Mouse (Mus musculus): Measurements from ENCODE around the gene Pth2. TPM values are rescaled to one million over a fixed set of nuclear protein-coding genes. Genes with fewer than 3 reads are reported as not detected.

Gene Pth2
- polyA plus RNA-seq (2014; fragmentation: Nextera tagmentation; extraction: Ambion mirVana): not detected in 2 replicates

- Histone ChIP-seq H3K9me3 (replicated peaks; ENCODE audit: control insufficient read depth, low read length) (no peaks in the 10 kb centered on the region), H3K4me1 (ENCODE audit: control insufficient read depth, insufficient read depth, low read length) (no peaks in the 10 kb centered on the region), H3K4me3 (ENCODE audit: low read depth, low read length) (no peak within 1 kb of the TSS), H3K27ac (replicated peaks; ENCODE audit: low read depth, low read length) (no peak within 1 kb of the TSS), H3K27me3 (ENCODE audit: control insufficient read depth, insufficient read depth, low read length) (peaks cover 90% of the 10 kb centered on the region), H3K9ac (replicated peaks; ENCODE audit: low read length) (no peak within 1 kb of the TSS), H3K36me3 (replicated peaks; ENCODE audit: control insufficient read depth, insufficient read depth, low read depth, low read length) (no peaks in the 10 kb centered on the region), H3K4me2 (ENCODE audit: low read depth, low read length) (no peak within 1 kb of the TSS)
- 18% methylated on average over 17 of the region's 20 CpGs for WGBS
- ATAC-seq (replicated peaks; ENCODE audit: insufficient number of reproducible peaks, low FRiP score, low TSS enrichment, low read depth) (no peak), DNase-seq (ENCODE audit: low spot score) (no peak)
These were observed at the start of gene Pth2 for GRCm38 (mm10) chr7:45180896-45181477. TSS of gene Pth2 (plus strand) at chr7:45180995.

DNA sequence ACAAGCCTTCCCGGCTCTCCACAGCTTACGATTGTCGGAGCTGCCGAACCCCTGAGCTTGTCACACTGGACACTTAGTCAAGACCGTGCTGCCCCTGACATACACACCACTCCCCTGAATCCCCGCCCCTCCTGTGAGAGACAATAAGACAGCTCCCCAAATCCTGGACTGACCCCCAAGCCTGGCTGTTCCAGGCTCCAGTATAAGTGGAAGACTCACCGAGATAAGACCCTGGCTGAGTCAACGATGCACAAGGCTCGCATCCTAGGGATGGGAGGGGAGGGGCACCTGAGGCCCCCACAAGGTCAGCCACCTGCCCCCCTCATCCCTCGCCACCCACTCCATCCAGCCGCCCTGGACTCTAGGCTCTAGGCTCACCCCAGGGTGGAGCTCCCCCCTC, 48.9 kb upstream of the Pth2 start:
- H3K27ac ChIP-seq (replicated peaks; ENCODE audit: low read depth, low read length): no peak overlapping the region

GRCm38 (mm10) chr7:45133446-45134159, 47.2 kb upstream of the Pth2 start:
- Histone ChIP-seq H3K27me3 (ENCODE audit: control insufficient read depth, insufficient read depth, low read length) (no peaks in the 10 kb centered on the region), H3K4me3 (ENCODE audit: low read depth, low read length) (no peak overlapping the region), H3K4me2 (ENCODE audit: low read depth, low read length) (no peak overlapping the region), H3K36me3 (replicated peaks; ENCODE audit: control insufficient read depth, insufficient read depth, low read depth, low read length) (no peaks in the 10 kb centered on the region), H3K27ac (replicated peaks; ENCODE audit: low read depth, low read length) (no peak overlapping the region), H3K4me1 (ENCODE audit: control insufficient read depth, insufficient read depth, low read length) (no peaks in the 10 kb centered on the region), H3K9me3 (replicated peaks; ENCODE audit: control insufficient read depth, low read length) (no peaks in the 10 kb centered on the region), H3K9ac (replicated peaks; ENCODE audit: low read length) (no peak overlapping the region)
- WGBS: 75% methylated on average over 8 of the region's 8 CpGs
- DNase-seq (ENCODE audit: low spot score): no peak
- no peak for ATAC-seq (replicated peaks; ENCODE audit: insufficient number of reproducible peaks, low FRiP score, low TSS enrichment, low read depth)

More for the DNA sequence above, 48.9 kb upstream of the Pth2 start:
- no peaks in the 10 kb centered on the region for H3K9me3 ChIP-seq (replicated peaks; ENCODE audit: control insufficient read depth, low read length)
- H3K36me3 ChIP-seq (replicated peaks; ENCODE audit: control insufficient read depth, insufficient read depth, low read depth, low read length): no peaks in the 10 kb centered on the region; the same call in none of the 2 replicates
- no peak for DNase-seq (ENCODE audit: low spot score)
- ATAC-seq (replicated peaks; ENCODE audit: insufficient number of reproducible peaks, low FRiP score, low TSS enrichment, low read depth): no peak
- no peak overlapping the region for H3K4me2 ChIP-seq (ENCODE audit: low read depth, low read length)
- 75% methylated on average over 11 of the region's 11 CpGs for WGBS
- H3K4me1 ChIP-seq (ENCODE audit: control insufficient read depth, insufficient read depth, low read length): no peaks in the 10 kb centered on the region; the same call in 1 of the 2 replicates
- no peak overlapping the region for H3K4me3 ChIP-seq (ENCODE audit: low read depth, low read length)
- H3K9ac ChIP-seq (replicated peaks; ENCODE audit: low read length): peak overlapping the region; percentile 13; the same call in 1 of the 2 replicates
- H3K27me3 ChIP-seq (ENCODE audit: control insufficient read depth, insufficient read depth, low read length): no peaks in the 10 kb centered on the region

DNA sequence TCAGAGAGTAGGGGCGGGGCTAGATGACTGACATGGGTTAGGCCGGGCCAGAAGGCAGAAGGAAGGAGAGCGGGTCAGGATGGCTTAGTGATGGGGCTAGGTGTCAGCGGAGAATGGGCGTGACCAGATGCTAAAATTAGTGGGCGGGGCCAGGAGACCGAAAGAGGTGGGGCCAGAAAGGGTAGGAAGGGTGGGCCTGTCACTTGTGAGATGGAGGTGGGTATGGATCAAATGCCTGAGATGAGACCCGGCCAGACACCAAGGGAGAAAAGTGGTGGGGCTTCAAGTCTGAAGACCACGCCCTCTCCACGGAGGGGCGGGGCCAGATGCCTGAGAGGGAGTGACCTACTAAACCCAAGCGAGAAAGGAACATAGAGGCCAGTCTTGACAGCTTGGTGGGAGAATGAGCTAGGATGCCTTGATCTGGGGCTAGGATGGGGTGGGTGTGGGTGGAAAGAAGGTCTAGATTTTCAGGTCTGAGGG, 46.2 kb upstream of the Pth2 start:
- no peak overlapping the region for H3K27ac ChIP-seq (replicated peaks; ENCODE audit: low read depth, low read length)
- no peaks in the 10 kb centered on the region for H3K9me3 ChIP-seq (replicated peaks; ENCODE audit: control insufficient read depth, low read length)
- peak; percentile 39 for DNase-seq (ENCODE audit: low spot score)
- no peaks in the 10 kb centered on the region for H3K27me3 ChIP-seq (ENCODE audit: control insufficient read depth, insufficient read depth, low read length)
- no peaks in the 10 kb centered on the region for H3K4me1 ChIP-seq (ENCODE audit: control insufficient read depth, insufficient read depth, low read length)
- no peak overlapping the region for H3K4me3 ChIP-seq (ENCODE audit: low read depth, low read length)
- 5% methylated on average over 12 of the region's 12 CpGs for WGBS
- H3K9ac ChIP-seq (replicated peaks; ENCODE audit: low read length): no peak overlapping the region
- no peak overlapping the region; the same call in 1 of the 2 replicates for H3K4me2 ChIP-seq (ENCODE audit: low read depth, low read length)
- no peaks in the 10 kb centered on the region for H3K36me3 ChIP-seq (replicated peaks; ENCODE audit: control insufficient read depth, insufficient read depth, low read depth, low read length)
- ATAC-seq (replicated peaks; ENCODE audit: insufficient number of reproducible peaks, low FRiP score, low TSS enrichment, low read depth): no peak

GRCm38 (mm10) chr7:45135370-45135769, 45.4 kb upstream of the Pth2 start:
- DNase-seq (ENCODE audit: low spot score) (no peak), ATAC-seq (replicated peaks; ENCODE audit: insufficient number of reproducible peaks, low FRiP score, low TSS enrichment, low read depth) (no peak)
- H3K9ac ChIP-seq (replicated peaks; ENCODE audit: low read length): no peak overlapping the region
- no peak overlapping the region for H3K4me3 ChIP-seq (ENCODE audit: low read depth, low read length)
- no peaks in the 10 kb centered on the region for H3K4me1 ChIP-seq (ENCODE audit: control insufficient read depth, insufficient read depth, low read length)
- no peaks in the 10 kb centered on the region for H3K27me3 ChIP-seq (ENCODE audit: control insufficient read depth, insufficient read depth, low read length)
- H3K27ac ChIP-seq (replicated peaks; ENCODE audit: low read depth, low read length): no peak overlapping the region
- H3K9me3 ChIP-seq (replicated peaks; ENCODE audit: control insufficient read depth, low read length): no peaks in the 10 kb centered on the region
- H3K4me2 ChIP-seq (ENCODE audit: low read depth, low read length): no peak overlapping the region; the same call in 1 of the 2 replicates
- no peaks in the 10 kb centered on the region for H3K36me3 ChIP-seq (replicated peaks; ENCODE audit: control insufficient read depth, insufficient read depth, low read depth, low read length)
- 79% methylated on average over 3 of the region's 3 CpGs for WGBS

- Histone ChIP-seq H3K27me3 (ENCODE audit: control insufficient read depth, insufficient read depth, low read length) (no peaks in the 10 kb centered on the region), H3K4me3 (ENCODE audit: low read depth, low read length) (peak within 1 kb of the TSS; percentile 43), H3K36me3 (replicated peaks; ENCODE audit: control insufficient read depth, insufficient read depth, low read depth, low read length) (no peaks in the 10 kb centered on the region), H3K4me1 (ENCODE audit: control insufficient read depth, insufficient read depth, low read length) (no peaks in the 10 kb centered on the region), H3K9ac (replicated peaks; ENCODE audit: low read length) (peak within 1 kb of the TSS; percentile 67), H3K27ac (replicated peaks; ENCODE audit: low read depth, low read length) (no peak within 1 kb of the TSS), H3K9me3 (replicated peaks; ENCODE audit: control insufficient read depth, low read length) (no peaks in the 10 kb centered on the region), H3K4me2 (ENCODE audit: low read depth, low read length) (peak within 1 kb of the TSS; percentile 81)
- peak; percentile 72 for ATAC-seq (replicated peaks; ENCODE audit: insufficient number of reproducible peaks, low FRiP score, low TSS enrichment, low read depth)
- 3% methylated on average over 29 of the region's 29 CpGs for WGBS
- peak; percentile 88 for DNase-seq (ENCODE audit: low spot score)
These were observed 44.7 kb upstream of the Pth2 start, which contains the start of the genes Gm45713 and Flt3l for GRCm38 (mm10) chr7:45135993-45136567. TSS of gene Gm45713 (minus strand) at chr7:45136231. TSS of gene Flt3l (minus strand) at chr7:45136432.

DNA sequence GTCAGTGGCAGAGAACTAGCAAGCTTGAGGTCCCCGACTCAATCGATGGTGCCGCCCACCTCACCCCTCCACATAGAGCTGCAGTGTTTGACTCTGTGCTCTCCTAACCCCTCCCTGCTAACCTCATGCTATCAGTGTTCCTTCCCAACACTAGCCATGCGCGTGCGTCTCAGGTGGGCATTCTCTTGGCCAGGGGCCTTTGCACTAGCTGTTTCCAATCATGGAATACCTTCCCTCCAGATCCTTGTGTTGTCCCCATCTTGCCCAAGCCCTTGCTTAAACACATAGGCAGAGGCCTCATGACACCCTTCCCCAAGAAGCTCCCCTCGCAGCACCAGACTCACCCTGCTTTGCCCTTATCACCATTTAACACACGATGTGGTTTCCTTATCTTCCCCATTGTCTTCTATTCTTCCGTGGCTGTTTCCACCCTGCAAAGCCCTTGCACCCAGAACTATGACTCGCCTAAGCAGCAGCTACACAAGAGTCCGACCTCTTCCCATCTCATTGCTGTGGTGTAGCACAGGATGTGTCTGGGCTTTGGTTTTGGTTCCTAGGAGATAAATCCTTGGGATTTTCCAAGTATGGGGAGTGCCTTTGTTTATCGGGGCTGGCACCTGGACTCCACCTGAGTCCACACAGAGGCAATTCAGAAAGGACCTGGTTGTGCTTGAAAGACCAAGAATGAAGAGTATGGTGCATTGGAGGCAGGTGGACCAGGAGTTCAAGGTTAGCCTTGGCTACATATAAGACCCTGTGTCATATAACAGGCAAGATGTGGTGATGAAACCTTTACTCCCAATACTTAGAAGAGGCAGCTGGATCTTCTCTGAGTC, 43.4 kb upstream of the Pth2 start:
- Histone ChIP-seq H3K4me2 (ENCODE audit: low read depth, low read length) (no peak overlapping the region), H3K36me3 (replicated peaks; ENCODE audit: control insufficient read depth, insufficient read depth, low read depth, low read length) (no peaks in the 10 kb centered on the region; the same call in 1 of the 2 replicates), H3K27ac (replicated peaks; ENCODE audit: low read depth, low read length) (no peak overlapping the region), H3K4me1 (ENCODE audit: control insufficient read depth, insufficient read depth, low read length) (no peaks in the 10 kb centered on the region), H3K4me3 (ENCODE audit: low read depth, low read length) (no peak overlapping the region), H3K27me3 (ENCODE audit: control insufficient read depth, insufficient read depth, low read length) (no peaks in the 10 kb centered on the region), H3K9me3 (replicated peaks; ENCODE audit: control insufficient read depth, low read length) (no peaks in the 10 kb centered on the region), H3K9ac (replicated peaks; ENCODE audit: low read length) (no peak overlapping the region)
- ATAC-seq (replicated peaks; ENCODE audit: insufficient number of reproducible peaks, low FRiP score, low TSS enrichment, low read depth): no peak
- no peak for DNase-seq (ENCODE audit: low spot score)
- WGBS: 82% methylated on average over 12 of the region's 12 CpGs
